Mouse (Mus musculus): ENCODE results near the gene Fbxo34. TPM values are rescaled to one million over a fixed set of nuclear protein-coding genes. Genes with fewer than 3 reads are reported as not detected.
A peak's percentile ranks its signal among the peaks of the same experiment; 100 is the strongest.

Fbxo34 gene
- polyA plus RNA-seq, 1 experiment from 2014 or later: 23.0 TPM

GRCm38 (mm10) chr14:47532496-47532895, 82.3 kb downstream of the Fbxo34 start:
- no peak for TF ChIP-seq CTCF (IDR thresholded peaks at IDR 0.05)
- no peaks in the 10 kb centered on the region for H3K27me3 ChIP-seq
- no peak for DNase-seq (ENCODE audit: low read depth, low spot score)
- ChIA-PET CTCF (interaction anchor here (1.0 to 1.5 kb wide), 3 partner anchors 17 to 61 kb away, joined by 3 to 6 read pairs (median 3); no protein-coding TSS in a partner anchor), POLR2A (no interaction called here)
- in situ Hi-C loops (cut with MboI; ENCODE audit: low pct_unique_long_range_greater_than_20kb): no loop called here
- no peak for ATAC-seq

GRCm38 (mm10) chr14:47533365-47534175, 83.3 kb downstream of the Fbxo34 start:
- peak; percentile 93 for ATAC-seq
- DNase-seq (ENCODE audit: low read depth, low spot score): peak; percentile 95
- no peaks in the 10 kb centered on the region for H3K27me3 ChIP-seq
- TF ChIP-seq CTCF (IDR thresholded peaks at IDR 0.05): peak; percentile 56
- CTCF ChIA-PET: interaction anchor here (0.6 to 2.2 kb wide), 7 partner anchors 8 to 61 kb away, joined by 3 to 11 read pairs (median 4); no protein-coding TSS in a partner anchor
- in situ Hi-C loops (cut with MboI; ENCODE audit: low pct_unique_long_range_greater_than_20kb): no loop called here
- POLR2A ChIA-PET: no interaction called here

- no peak for TF ChIP-seq CTCF (IDR thresholded peaks at IDR 0.05)
- ChIA-PET CTCF (interaction anchor here (0.6 to 2.2 kb wide), 5 partner anchors 9 to 62 kb away, joined by 3 to 11 read pairs (median 4); no protein-coding TSS in a partner anchor), POLR2A (no interaction called here)
- no peak for ATAC-seq
- DNase-seq (ENCODE audit: low read depth, low spot score): no peak
- H3K27me3 ChIP-seq: no peaks in the 10 kb centered on the region
- in situ Hi-C loops (cut with MboI; ENCODE audit: low pct_unique_long_range_greater_than_20kb): no loop called here
Observed at GRCm38 (mm10) chr14:47534176-47534525, 83.9 kb downstream of the Fbxo34 start.

GRCm38 (mm10) chr14:47535096-47535495, 84.9 kb downstream of the Fbxo34 start:
- POLR2A ChIA-PET: no interaction called here
- CTCF ChIA-PET: interaction anchor here (2.2 kb wide), 1 partner anchor 61 kb away, joined by 11 read pairs; no protein-coding TSS in a partner anchor
- ATAC-seq (no peak), DNase-seq (ENCODE audit: low read depth, low spot score) (no peak)
- H3K27me3 ChIP-seq: no peaks in the 10 kb centered on the region
- TF ChIP-seq CTCF (IDR thresholded peaks at IDR 0.05): no peak
- in situ Hi-C loops (cut with MboI; ENCODE audit: low pct_unique_long_range_greater_than_20kb): no loop called here

- in situ Hi-C loops (cut with MboI; ENCODE audit: low pct_unique_long_range_greater_than_20kb): no loop called here
- no peak for ATAC-seq
- no peak for DNase-seq (ENCODE audit: low read depth, low spot score)
- TF ChIP-seq CTCF (IDR thresholded peaks at IDR 0.05): no peak
- ChIA-PET CTCF (no interaction called here), POLR2A (no interaction called here)
- H3K27me3 ChIP-seq: no peaks in the 10 kb centered on the region
Observed at GRCm38 (mm10) chr14:47541325-47541948, 91.2 kb downstream of the Fbxo34 start.

- H3K27me3 ChIP-seq: no peaks in the 10 kb centered on the region
- DNase-seq (ENCODE audit: low read depth, low spot score) (no peak), ATAC-seq (no peak)
- ChIA-PET POLR2A (no interaction called here), CTCF (no interaction called here)
- in situ Hi-C loops (cut with MboI; ENCODE audit: low pct_unique_long_range_greater_than_20kb): no loop called here
- TF ChIP-seq CTCF (IDR thresholded peaks at IDR 0.05): no peak
Observed at GRCm38 (mm10) chr14:47542283-47542682, 92.1 kb downstream of the Fbxo34 start.

- ATAC-seq: no peak
- no peak for TF ChIP-seq CTCF (IDR thresholded peaks at IDR 0.05)
- in situ Hi-C loops (cut with MboI; ENCODE audit: low pct_unique_long_range_greater_than_20kb): no loop called here
- no peaks in the 10 kb centered on the region for H3K27me3 ChIP-seq
- ChIA-PET CTCF (no interaction called here), POLR2A (no interaction called here)
- no peak for DNase-seq (ENCODE audit: low read depth, low spot score)
Observed at GRCm38 (mm10) chr14:47544286-47544685, 94.1 kb downstream of the Fbxo34 start.

- H3K27me3 ChIP-seq: no peaks in the 10 kb centered on the region
- in situ Hi-C loops (cut with MboI; ENCODE audit: low pct_unique_long_range_greater_than_20kb): no loop called here
- no peak for TF ChIP-seq CTCF (IDR thresholded peaks at IDR 0.05)
- DNase-seq (ENCODE audit: low read depth, low spot score): no peak
- POLR2A ChIA-PET: no interaction called here
- CTCF ChIA-PET: no interaction called here
- ATAC-seq: no peak
Observed at GRCm38 (mm10) chr14:47544877-47545276, 94.7 kb downstream of the Fbxo34 start.

- in situ Hi-C loops (cut with MboI; ENCODE audit: low pct_unique_long_range_greater_than_20kb): no loop called here
- DNase-seq (ENCODE audit: low read depth, low spot score): no peak
- POLR2A ChIA-PET: no interaction called here
- no peak for ATAC-seq
- CTCF ChIA-PET: no interaction called here
- TF ChIP-seq CTCF (IDR thresholded peaks at IDR 0.05): no peak
- H3K27me3 ChIP-seq: no peaks in the 10 kb centered on the region
Observed at GRCm38 (mm10) chr14:47551668-47552067, 101.4 kb downstream of the Fbxo34 start.

GRCm38 (mm10) chr14:47553380-47553779, 103.2 kb downstream of the Fbxo34 start:
- no peak for TF ChIP-seq CTCF (IDR thresholded peaks at IDR 0.05)

GRCm38 (mm10) chr14:47554236-47554635, 104.0 kb downstream of the Fbxo34 start:
- in situ Hi-C loops (cut with MboI; ENCODE audit: low pct_unique_long_range_greater_than_20kb): no loop called here
- H3K27me3 ChIP-seq: no peaks in the 10 kb centered on the region
- ChIA-PET POLR2A (interaction anchor here (0.6 kb wide), 1 partner anchor 949 kb away, joined by 3 read pairs; no protein-coding TSS in a partner anchor), CTCF (no interaction called here)
- DNase-seq (ENCODE audit: low read depth, low spot score) (no peak), ATAC-seq (no peak)
- no peak for TF ChIP-seq CTCF (IDR thresholded peaks at IDR 0.05)

More at GRCm38 (mm10) chr14:47553380-47553779, 103.2 kb downstream of the Fbxo34 start:
- ATAC-seq: no peak
- DNase-seq (ENCODE audit: low read depth, low spot score): no peak
- ChIA-PET CTCF (no interaction called here), POLR2A (interaction anchor here (0.6 kb wide), 1 partner anchor 950 kb away, joined by 3 read pairs; no protein-coding TSS in a partner anchor)
- in situ Hi-C loops (cut with MboI; ENCODE audit: low pct_unique_long_range_greater_than_20kb): no loop called here
- no peaks in the 10 kb centered on the region for H3K27me3 ChIP-seq
